Comparison of ENCODE assay signal across 10 mouse cellular contexts in genomic region chr7:75715939-75716338, GRCm38 (mm10).
DNase-seq lines count a peak whose midpoint lies in the region; ATAC-seq and TF ChIP-seq lines count a peak whose summit lies in the region.
"Had no signal": no experiment of that assay in that cellular context is flagged by ENCODE, and none has a peak within 500 bp of the region (broad histone marks: within the 10 kb centered on the region; RNA-seq: fewer than 3 reads in every experiment).

No protein-coding gene starts in this region.

- TF ChIP-seq EP300 in lung, postnatal 0 days (IDR thresholded peaks at IDR 0.05), result no peak

- H3K27me3 ChIP-seq in intestine, embryonic 14.5 days (replicated peaks; ENCODE audit: control insufficient read depth, insufficient read depth, low read length), result no peaks in the 10 kb centered on the region
- no peaks in the 10 kb centered on the region for H3K27me3 ChIP-seq in intestine, postnatal 0 days (replicated peaks; ENCODE audit: control insufficient read depth, insufficient read depth, low read length)
- no peaks in the 10 kb centered on the region for H3K27me3 ChIP-seq in heart, embryonic 13.5 days (replicated peaks)
- H3K27me3 ChIP-seq in lung, postnatal 0 days (replicated peaks; ENCODE audit: insufficient read depth, low read length), result no peaks in the 10 kb centered on the region
- H3K27me3 ChIP-seq in hindbrain, embryonic 14.5 days (ENCODE audit: control insufficient read depth, insufficient read depth, low read length), result no peaks in the 10 kb centered on the region

- no peak overlapping the region for H3K9ac ChIP-seq in intestine, embryonic 14.5 days (ENCODE audit: low read length)
- H3K9ac ChIP-seq in intestine, postnatal 0 days (ENCODE audit: low read depth, low read length), result no peak overlapping the region
- no peak overlapping the region for H3K9ac ChIP-seq in heart, embryonic 13.5 days
- no peak overlapping the region for H3K9ac ChIP-seq in lung, postnatal 0 days (replicated peaks; ENCODE audit: low read depth)
- H3K9ac ChIP-seq in hindbrain, embryonic 14.5 days, result no peak overlapping the region

- no peak for TF ChIP-seq CTCF in intestine, postnatal 0 days (IDR thresholded peaks at IDR 0.05; ENCODE audit: low read depth)
- no peak for TF ChIP-seq CTCF in lung, postnatal 0 days (IDR thresholded peaks at IDR 0.05)

- H3K4me2 ChIP-seq in intestine, embryonic 14.5 days (ENCODE audit: low read length), result no peak overlapping the region
- no peak overlapping the region for H3K4me2 ChIP-seq in intestine, postnatal 0 days (replicated peaks; ENCODE audit: low read depth)
- 0 out of 2 replicates have a peak overlapping the region, but pooled peaks have one; percentile 9 for H3K4me2 ChIP-seq in heart, embryonic 13.5 days
- H3K4me2 ChIP-seq in lung, postnatal 0 days (replicated peaks; ENCODE audit: low read depth, low read length), result no peak overlapping the region
- no peak overlapping the region for H3K4me2 ChIP-seq in hindbrain, embryonic 14.5 days (replicated peaks)

- peaks cover 11% of the 10 kb centered on the region for H3K4me1 ChIP-seq in intestine, embryonic 14.5 days (replicated peaks; ENCODE audit: control insufficient read depth, insufficient read depth, low read length)
- no peaks in the 10 kb centered on the region for H3K4me1 ChIP-seq in intestine, postnatal 0 days (replicated peaks; ENCODE audit: control insufficient read depth, insufficient read depth, low read length)
- peaks cover 50% of the 10 kb centered on the region for H3K4me1 ChIP-seq in heart, embryonic 13.5 days
- H3K4me1 ChIP-seq in lung, postnatal 0 days (ENCODE audit: insufficient read depth, low read depth, low read length), result no peaks in the 10 kb centered on the region
- no peaks in the 10 kb centered on the region for H3K4me1 ChIP-seq in hindbrain, embryonic 14.5 days (replicated peaks; ENCODE audit: control insufficient read depth, insufficient read depth, low read length)

- no peak for DNase-seq in intestine, embryonic 14.5 days (ENCODE audit: low spot score)
- DNase-seq in brain, adult 2 months (ENCODE audit: low read depth, low spot score), result peak; percentile 14
- peak; percentile 38 for DNase-seq in lung, postnatal 0 days (ENCODE audit: low spot score)
- no peak for DNase-seq in hindbrain, embryonic 14.5 days (ENCODE audit: low spot score)
- no peak for DNase-seq in retina, embryonic 14.5 days (ENCODE audit: low spot score)
- DNase-seq in layer of hippocampus, postnatal 25 days (ENCODE audit: extremely low spot score in 1 of 2, low spot score in 1 of 2), result no peak
- DNase-seq: cerebellum, postnatal 10 days had no signal

- 0 out of 2 replicates have a peak overlapping the region, but pooled peaks have one; percentile 16 for H3K27ac ChIP-seq in intestine, embryonic 14.5 days (ENCODE audit: low read depth)
- no peak overlapping the region for H3K27ac ChIP-seq in intestine, postnatal 0 days (ENCODE audit: low read depth, low read length)
- H3K27ac ChIP-seq in heart, embryonic 13.5 days (replicated peaks), result peak overlapping the region; percentile 89
- no peak overlapping the region for H3K27ac ChIP-seq in lung, postnatal 0 days (ENCODE audit: low read length)
- no peak overlapping the region for H3K27ac ChIP-seq in hindbrain, embryonic 14.5 days
- H3K27ac ChIP-seq: layer of hippocampus, adult 2 months had no signal

- 32% methylated on average over 4 of the region's 4 CpGs for WGBS in intestine, embryonic 14.5 days
- 23% methylated on average over 4 of the region's 4 CpGs for WGBS in intestine, postnatal 0 days
- WGBS in heart, embryonic 13.5 days, result 24% methylated on average over 4 of the region's 4 CpGs
- 40% methylated on average over 4 of the region's 4 CpGs for WGBS in lung, postnatal 0 days
- WGBS in hindbrain, embryonic 14.5 days, result 85% methylated on average over 4 of the region's 4 CpGs

- H3K4me3 ChIP-seq in intestine, embryonic 14.5 days (ENCODE audit: low read depth, low read length), result no peak overlapping the region
- no peak overlapping the region for H3K4me3 ChIP-seq in intestine, postnatal 0 days (ENCODE audit: low read depth, low read length)
- no peak overlapping the region for H3K4me3 ChIP-seq in heart, embryonic 13.5 days
- no peak overlapping the region for H3K4me3 ChIP-seq in lung, postnatal 0 days (ENCODE audit: low read depth, low read length)
- no peak overlapping the region for H3K4me3 ChIP-seq in hindbrain, embryonic 14.5 days (replicated peaks; ENCODE audit: low read length)
- H3K4me3 ChIP-seq: layer of hippocampus, adult 2 months had no signal

- no peak for ATAC-seq in intestine, embryonic 14.5 days (replicated peaks; ENCODE audit: low FRiP score, low TSS enrichment, low read depth)
- no peak for ATAC-seq in intestine, postnatal 0 days
- ATAC-seq in heart, embryonic 13.5 days (ENCODE audit: extremely low read depth, insufficient number of reproducible peaks, low FRiP score, low TSS enrichment), result no peak
- peak; percentile 33 for ATAC-seq in lung, postnatal 0 days
- no peak for ATAC-seq in hindbrain, embryonic 14.5 days (ENCODE audit: low FRiP score)

- H3K9me3 ChIP-seq in intestine, embryonic 14.5 days (ENCODE audit: control insufficient read depth, low read length), result no peaks in the 10 kb centered on the region
- no peaks in the 10 kb centered on the region for H3K9me3 ChIP-seq in intestine, postnatal 0 days (ENCODE audit: control insufficient read depth)
- H3K9me3 ChIP-seq in heart, embryonic 13.5 days, result no peaks in the 10 kb centered on the region
- H3K9me3 ChIP-seq in lung, postnatal 0 days (ENCODE audit: low read length), result no peaks in the 10 kb centered on the region
- no peaks in the 10 kb centered on the region for H3K9me3 ChIP-seq in hindbrain, embryonic 14.5 days (ENCODE audit: control insufficient read depth, low read length)

- peaks cover 37% of the 10 kb centered on the region for H3K36me3 ChIP-seq in intestine, embryonic 14.5 days (ENCODE audit: control insufficient read depth, insufficient read depth, low read length)
- peaks cover 26% of the 10 kb centered on the region for H3K36me3 ChIP-seq in intestine, postnatal 0 days (ENCODE audit: control insufficient read depth, insufficient read depth)
- H3K36me3 ChIP-seq in heart, embryonic 13.5 days, result peaks cover 49% of the 10 kb centered on the region
- H3K36me3 ChIP-seq in lung, postnatal 0 days (ENCODE audit: insufficient read depth, low read length), result peaks cover 9% of the 10 kb centered on the region; the same call in 1 of the 2 replicates
- no peaks in the 10 kb centered on the region; the same call in 1 of the 2 replicates for H3K36me3 ChIP-seq in hindbrain, embryonic 14.5 days (replicated peaks; ENCODE audit: control insufficient read depth, insufficient read depth)

Comparison
In these comparisons a context has a peak if more than half of its experiments do, and no peak if none do; other contexts are left out.
1. H3K27ac ChIP-seq: peak in intestine, embryonic 14.5 days (single experiment) and heart, embryonic 13.5 days (single experiment); none in intestine, postnatal 0 days (single experiment), lung, postnatal 0 days (single experiment) and hindbrain, embryonic 14.5 days (single experiment).
2. DNase-seq: peak in brain, adult 2 months (single experiment) and lung, postnatal 0 days (single experiment); none in intestine, embryonic 14.5 days (single experiment), hindbrain, embryonic 14.5 days (single experiment), retina, embryonic 14.5 days (single experiment) and layer of hippocampus, postnatal 25 days (0 of 2).